Mouse (Mus musculus) heart, embryonic 16.5 days (tissue): ENCODE measurements at regions not wholly inside any gene's neighbourhood (a gene's known extent, or its start where the extent isn't known, plus 50 kb on each side); places are given as distances from the start of the nearest gene placed in this dataset.

Experiments
- ATAC-seq: fragments of 200-750 bp; cut with Nextera tagmentation; replicated peaks from 2 replicates; pipeline ENCODE4 v1.8.0; 2017; ENCODE audit warnings: moderate number of reproducible peaks; ENCODE audit not compliant: insufficient read depth, low FRiP score; ENCODE audit errors: extremely low read depth
- H3K27ac ChIP-seq: fragments of 300-500 bp; sonication (generic); 2 replicates; pipeline ENCODE4 v1.5.1; 2014; ENCODE audit warnings: mild to moderate bottlenecking, low read length, control low read depth, moderate library complexity
- H3K27me3 ChIP-seq: fragments of 300-500 bp; sonication (generic); 2 replicates; pipeline ENCODE4 v1.6.1; 2014; ENCODE audit warnings: low read length, mixed read lengths; ENCODE audit not compliant: control insufficient read depth, insufficient read depth
- H3K36me3 ChIP-seq: fragments of 300-500 bp; sonication (generic); 2 replicates; pipeline ENCODE4 v1.6.1; 2014; ENCODE audit not compliant: control insufficient read depth, insufficient read depth
- H3K4me1 ChIP-seq: fragments of 300-500 bp; sonication (generic); 2 replicates; pipeline ENCODE4 v1.6.1; 2014; ENCODE audit warnings: low read length, mixed read lengths; ENCODE audit not compliant: control insufficient read depth, insufficient read depth
- H3K4me2 ChIP-seq: fragments of 300-500 bp; sonication (generic); 2 replicates; pipeline ENCODE4 v1.6.1; 2014; ENCODE audit warnings: low read depth, mild to moderate bottlenecking, control low read depth, low read length
- H3K4me3 ChIP-seq: fragments of 300-500 bp; sonication (generic); 2 replicates; pipeline ENCODE4 v1.5.1; 2014; ENCODE audit warnings: mild to moderate bottlenecking, control low read depth, low read length
- H3K9ac ChIP-seq: fragments of 300-500 bp; sonication (generic); 2 replicates; pipeline ENCODE4 v1.6.1; 2014; ENCODE audit warnings: low read length, control low read depth
- H3K9me3 ChIP-seq: fragments of 300-500 bp; sonication (generic); replicated peaks from 2 replicates; pipeline ENCODE4 v1.6.1; 2016; ENCODE audit warnings: low read length; ENCODE audit not compliant: control insufficient read depth
- WGBS: fragments of 180-500 bp; shearing (Covaris S2); extraction: QIAGEN DNeasy Blood & Tissue Kit; methylation state at CpG from one replicate; pipeline ENCODE4 v1.1.7; 2014; 5-methylcytosine and 5-hydroxymethylcytosine counted together

DNA sequence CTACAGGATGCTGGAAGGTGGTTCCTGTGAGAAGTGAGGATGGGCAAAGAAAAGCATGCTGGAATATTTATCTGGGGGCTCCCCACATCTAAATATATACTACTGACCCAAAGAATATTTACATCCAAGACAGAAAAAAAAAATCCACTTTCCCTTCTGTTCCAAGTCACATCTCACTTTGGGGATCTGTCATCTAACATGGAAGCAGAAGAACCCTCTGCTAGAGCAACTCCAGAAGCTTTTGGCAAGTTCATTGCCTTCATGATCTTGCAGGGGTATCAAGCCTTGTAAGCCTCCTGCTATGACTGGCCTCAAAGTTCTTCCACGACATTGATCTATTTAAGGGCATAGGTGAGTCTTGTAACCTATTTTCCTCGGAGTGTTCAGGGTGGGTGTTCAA is 64.9 kb upstream of the Spdye4c start:
- Histone ChIP-seq H3K4me1 (0 out of 2 replicates have a peak, but pooled peaks cover 2% of the 10 kb centered on the region), H3K27me3 (no peaks in the 10 kb centered on the region), H3K4me3 (no peak overlapping the region), H3K9me3 (no peaks in the 10 kb centered on the region), H3K4me2 (no peak overlapping the region), H3K9ac (no peak overlapping the region), H3K36me3 (no peaks in the 10 kb centered on the region), H3K27ac (no peak overlapping the region)
- 62% methylated on average over 2 of the region's 2 CpGs for WGBS
- no peak for ATAC-seq

- Histone ChIP-seq H3K4me2 (no peak overlapping the region), H3K27ac (no peak overlapping the region), H3K9me3 (no peaks in the 10 kb centered on the region), H3K4me1 (0 out of 2 replicates have a peak, but pooled peaks cover 2% of the 10 kb centered on the region), H3K36me3 (no peaks in the 10 kb centered on the region), H3K27me3 (no peaks in the 10 kb centered on the region), H3K4me3 (no peak overlapping the region), H3K9ac (no peak overlapping the region)
- 58% methylated on average over 3 of the region's 3 CpGs for WGBS
- ATAC-seq = no peak
Measured at GRCm38 (mm10) chr2:128526883-128527344, 64.1 kb upstream of the Spdye4c start.

GRCm38 (mm10) chr2:128536294-128536693 is 54.7 kb upstream of the Spdye4c start:
- peaks cover 11% of the 10 kb centered on the region; the same call in 1 of the 2 replicates for H3K9me3 ChIP-seq
- H3K36me3 ChIP-seq = no peaks in the 10 kb centered on the region
- H3K4me1 ChIP-seq = no peaks in the 10 kb centered on the region
- no peak overlapping the region for H3K4me2 ChIP-seq
- no peak overlapping the region for H3K27ac ChIP-seq
- H3K4me3 ChIP-seq = no peak overlapping the region
- H3K9ac ChIP-seq = no peak overlapping the region
- no peak for ATAC-seq
- H3K27me3 ChIP-seq = no peaks in the 10 kb centered on the region
- 75% methylated on average over 3 of the region's 3 CpGs for WGBS

GRCm38 (mm10) chr2:128537425-128537824 is 53.6 kb upstream of the Spdye4c start:
- Histone ChIP-seq H3K36me3 (no peaks in the 10 kb centered on the region), H3K27me3 (no peaks in the 10 kb centered on the region), H3K4me3 (no peak overlapping the region), H3K4me2 (no peak overlapping the region), H3K9me3 (peaks cover 11% of the 10 kb centered on the region; the same call in 1 of the 2 replicates), H3K9ac (no peak overlapping the region), H3K27ac (no peak overlapping the region), H3K4me1 (no peaks in the 10 kb centered on the region)
- ATAC-seq = no peak
- WGBS = 76% methylated on average over 6 of the region's 6 CpGs

- H3K27me3 ChIP-seq = no peaks in the 10 kb centered on the region
- H3K4me1 ChIP-seq = no peaks in the 10 kb centered on the region
- no peak overlapping the region for H3K4me3 ChIP-seq
- ATAC-seq = no peak
- H3K9me3 ChIP-seq = 0 out of 2 replicates have a peak, but pooled peaks cover 5% of the 10 kb centered on the region
- H3K36me3 ChIP-seq = no peaks in the 10 kb centered on the region
- no peak overlapping the region for H3K27ac ChIP-seq
- no peak overlapping the region for H3K4me2 ChIP-seq
- WGBS = 75% methylated on average over 8 of the region's 8 CpGs
- no peak overlapping the region for H3K9ac ChIP-seq
Measured at GRCm38 (mm10) chr2:128538736-128539135, 52.3 kb upstream of the Spdye4c start.
